Mouse (Mus musculus) embryo, embryonic 10.5 days (tissue): ENCODE data around the gene Vti1a.

Experiments used
- DNase-seq: peaks from one replicate; pipeline ENCODE4 v3.0.0-alpha.2; 2015; ENCODE audit warnings: low spot score

Vti1a gene

DNA sequence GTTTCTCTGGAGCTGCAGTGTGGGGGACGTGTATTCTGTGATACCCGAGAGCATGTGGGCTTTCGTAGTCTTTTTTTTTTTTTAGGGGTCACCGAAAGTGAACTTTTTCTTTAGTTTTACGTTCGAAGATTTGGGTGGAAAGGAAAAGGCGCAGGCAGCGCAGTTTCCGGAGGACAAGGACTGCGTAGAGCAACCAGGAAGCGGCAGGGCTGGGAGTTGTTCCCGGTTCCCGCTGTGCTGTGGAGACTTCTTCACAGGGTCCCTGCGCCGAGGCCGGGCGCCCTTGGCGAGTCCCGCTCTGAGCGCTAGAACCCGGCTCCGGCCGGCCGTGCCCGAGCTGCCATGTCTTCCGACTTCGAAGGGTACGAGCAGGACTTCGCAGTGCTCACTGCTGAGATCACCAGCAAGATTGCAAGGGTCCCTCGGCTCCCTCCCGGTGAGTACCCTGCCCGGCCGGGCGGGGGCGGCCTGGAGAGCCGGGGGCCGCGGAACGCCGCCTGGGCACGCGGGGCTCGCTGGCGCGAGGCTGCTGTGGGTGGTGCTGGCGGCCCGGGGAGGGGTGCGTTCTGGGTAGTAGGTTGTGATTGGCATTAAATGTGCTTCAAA, at the start of gene Vti1a:
Gene Vti1a, plus strand, starts transcription at position 187 of the 606 bp plus-strand sequence.
- peak; percentile 94 for DNase-seq

DNA sequence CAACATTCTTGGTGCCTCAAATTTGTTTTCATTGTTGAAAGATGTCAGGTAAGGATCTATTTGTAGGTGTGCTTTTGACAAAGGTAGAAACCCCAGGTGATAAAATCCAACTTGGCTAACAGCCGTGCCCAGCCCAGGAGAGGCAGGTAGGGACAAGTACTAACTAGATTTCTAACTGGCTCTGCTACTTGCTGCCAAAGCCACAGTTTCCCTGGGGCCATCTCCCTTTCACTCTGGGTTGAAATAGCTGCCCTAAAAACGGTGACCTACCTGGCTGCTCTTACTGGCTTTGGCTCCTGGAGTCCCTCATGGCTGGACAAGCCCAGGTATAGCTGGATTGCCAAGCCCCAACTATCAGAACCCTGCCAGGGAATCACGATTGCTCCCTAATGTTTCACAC, 49.3 kb upstream of the Vti1a start:
- DNase-seq, result no peak

DNA sequence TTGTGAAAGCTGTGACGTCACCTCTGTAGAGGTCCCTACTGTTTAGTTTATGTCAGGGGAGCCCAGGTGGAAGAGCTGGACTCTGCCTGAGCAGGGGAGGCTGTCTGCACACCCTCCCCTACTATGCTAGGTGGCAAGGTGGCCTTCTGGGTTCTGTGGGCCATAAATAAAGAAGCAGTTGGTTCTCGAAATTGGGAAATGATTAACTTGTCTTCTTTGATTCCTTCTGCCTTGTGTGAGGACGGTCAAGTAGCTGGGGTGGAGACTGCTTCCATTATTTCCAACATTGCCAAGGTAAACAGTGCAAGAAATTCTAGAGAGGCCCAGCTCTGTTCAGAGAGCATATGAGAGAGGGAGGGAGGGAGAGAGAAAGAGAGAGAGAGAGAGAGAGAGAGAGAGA, 47.9 kb upstream of the Vti1a start:
- no peak for DNase-seq

DNA sequence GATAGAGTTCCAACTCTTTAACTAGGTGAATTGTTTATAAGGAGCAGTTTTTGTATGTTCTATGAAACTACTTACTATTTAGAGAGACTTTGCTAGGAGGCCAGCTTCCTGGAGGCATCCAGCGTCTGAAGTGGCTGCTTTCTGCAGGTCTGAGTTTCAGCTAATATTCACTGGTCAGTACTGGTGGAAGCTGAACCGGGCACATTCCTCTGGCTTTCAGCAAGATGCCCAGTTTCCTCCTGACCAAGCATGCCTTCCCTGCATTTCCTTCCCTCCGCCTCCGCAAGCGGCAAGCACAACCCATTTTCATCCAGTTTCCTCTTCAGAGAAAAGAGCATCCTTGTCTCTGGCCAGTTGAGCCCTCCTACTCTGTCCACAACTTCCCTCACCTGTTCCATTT, 47.0 kb upstream of the Vti1a start:
- DNase-seq, result no peak

DNA sequence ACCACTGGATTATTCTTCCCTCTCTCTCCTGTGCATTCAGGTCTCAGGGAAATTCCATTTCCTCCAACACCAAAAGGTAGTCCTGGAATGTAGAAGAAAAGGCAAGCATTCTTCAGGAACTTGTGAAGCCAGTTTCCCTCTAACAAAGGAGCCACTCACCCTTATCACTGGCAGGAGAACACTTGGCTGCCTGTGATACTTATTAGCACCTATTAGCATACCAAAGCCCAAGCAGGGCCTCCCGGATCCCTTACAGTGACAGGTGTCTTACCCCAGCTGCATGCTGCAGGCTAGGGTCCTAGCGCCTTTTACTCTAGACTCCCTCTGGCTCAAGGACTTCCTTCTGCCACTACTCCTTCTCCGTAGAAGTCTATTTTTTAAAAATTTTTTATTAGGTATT, 44.6 kb upstream of the Vti1a start:
- DNase-seq, result peak; percentile 7

DNA sequence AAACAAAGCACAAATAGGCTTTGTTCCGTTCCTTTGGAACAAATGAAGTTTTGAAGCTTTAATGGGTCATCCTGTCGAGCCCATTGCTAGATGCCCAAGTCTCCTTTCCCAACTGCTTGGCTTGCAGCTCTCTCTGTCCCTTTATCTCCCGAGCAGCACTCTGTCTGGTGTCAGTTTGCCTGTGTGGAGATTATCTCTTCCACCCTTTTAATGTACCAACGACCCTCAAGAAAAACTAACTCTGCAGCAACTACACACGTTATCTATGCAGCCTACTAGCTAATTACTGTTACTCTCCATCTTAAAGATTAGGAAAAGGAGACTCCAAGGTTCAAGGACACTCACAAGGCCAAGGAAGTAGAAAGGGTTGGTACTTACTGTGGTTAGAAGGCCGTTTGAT, 42.8 kb upstream of the Vti1a start:
- no peak for DNase-seq

DNA sequence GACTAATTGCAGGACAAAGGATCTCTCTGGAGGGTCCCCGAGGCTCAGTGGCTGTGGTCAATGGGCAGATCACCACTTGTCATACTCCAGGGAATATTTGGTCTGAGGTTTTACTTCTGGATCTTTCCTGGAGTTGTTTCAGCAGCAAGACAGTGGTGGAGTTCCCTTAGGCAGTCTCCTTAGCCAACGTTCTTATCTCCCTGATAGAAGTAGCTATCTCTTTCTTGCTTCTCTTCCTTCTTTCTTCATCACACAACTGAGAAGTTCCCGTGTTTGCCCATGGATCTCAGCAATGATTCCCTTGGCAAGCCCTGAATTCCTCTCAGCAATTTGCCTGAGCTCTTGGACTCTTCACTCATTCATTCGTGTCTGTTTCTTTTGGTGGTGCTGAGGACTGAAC, 40.0 kb upstream of the Vti1a start:
- DNase-seq, result no peak

DNA sequence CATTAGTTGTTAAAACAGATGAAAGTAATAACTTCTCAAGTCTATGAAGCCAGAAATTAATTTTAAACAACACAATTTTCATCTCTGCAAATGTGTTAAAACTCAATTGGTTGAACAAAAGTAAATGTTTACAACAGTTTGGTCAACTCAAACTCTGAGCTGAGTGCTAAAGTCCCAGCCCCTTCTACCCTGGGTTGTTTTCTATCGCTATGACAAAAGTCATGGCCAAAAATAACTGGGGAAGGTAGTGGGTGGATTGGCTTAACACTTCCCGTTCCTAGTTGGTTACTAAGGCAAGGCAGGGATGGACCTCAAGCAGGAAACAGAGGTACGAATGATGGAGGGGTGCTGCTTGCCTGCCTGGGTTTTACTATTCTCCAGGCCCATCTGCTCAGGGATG, 39.3 kb upstream of the Vti1a start:
- no peak for DNase-seq

DNA sequence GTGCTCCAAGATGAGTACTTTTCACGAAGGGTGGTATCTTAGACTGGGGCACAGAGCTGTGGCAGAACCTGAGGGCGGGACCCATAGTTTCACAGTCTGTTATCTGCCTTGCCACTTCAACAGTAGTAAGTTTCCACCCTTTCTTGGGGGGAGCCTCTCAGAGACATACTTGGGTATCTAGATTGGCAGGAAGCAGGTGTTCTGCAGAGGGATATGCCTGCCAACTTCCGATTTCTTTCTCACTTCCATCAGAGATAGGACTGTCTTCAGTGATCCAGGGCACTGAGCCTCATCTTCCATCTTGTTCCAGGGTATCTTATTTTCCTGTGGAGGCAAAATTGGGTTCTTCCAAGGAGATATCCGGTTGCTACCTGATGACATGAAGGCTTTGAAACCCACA, 32.0 kb upstream of the Vti1a start:
- DNase-seq, result no peak

DNA sequence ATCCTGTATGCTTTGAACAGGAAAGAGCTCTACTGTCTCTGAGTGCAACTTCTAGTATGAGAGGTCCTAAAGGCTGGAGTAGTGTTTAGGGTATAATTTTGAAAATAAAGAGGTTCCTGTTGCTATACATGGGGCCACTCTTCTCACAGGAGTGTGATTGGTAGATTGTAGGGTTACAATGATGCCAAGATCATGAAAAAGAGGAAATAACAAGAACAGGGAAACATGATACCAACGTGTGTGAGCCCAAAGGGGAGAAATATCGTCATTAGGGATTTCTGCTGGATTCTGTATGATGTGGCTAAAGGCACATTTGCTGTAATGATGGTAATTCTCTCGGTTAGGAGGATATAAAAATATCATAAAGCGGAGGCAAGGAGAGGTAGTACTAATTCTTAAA, 30.1 kb upstream of the Vti1a start:
- DNase-seq, result no peak

DNA sequence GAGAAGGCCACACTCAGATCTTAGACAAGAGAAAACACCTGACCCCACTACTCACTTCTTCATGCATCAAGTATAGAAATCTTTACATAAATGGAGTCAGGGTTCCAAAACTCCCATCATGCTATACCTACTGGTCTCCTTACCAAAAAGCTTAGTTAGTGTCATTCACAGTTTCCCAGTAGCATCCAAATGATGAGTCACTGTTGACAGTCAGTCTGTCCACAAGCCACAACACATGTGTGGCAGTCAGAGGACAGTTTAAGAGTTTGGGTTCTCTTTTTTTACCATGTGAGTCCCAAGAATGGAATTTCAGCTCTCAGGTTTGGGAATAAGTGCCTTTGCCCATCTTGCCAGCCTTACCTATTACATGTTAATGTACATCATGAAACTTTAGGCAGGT, 27.1 kb upstream of the Vti1a start:
- DNase-seq, result no peak

DNA sequence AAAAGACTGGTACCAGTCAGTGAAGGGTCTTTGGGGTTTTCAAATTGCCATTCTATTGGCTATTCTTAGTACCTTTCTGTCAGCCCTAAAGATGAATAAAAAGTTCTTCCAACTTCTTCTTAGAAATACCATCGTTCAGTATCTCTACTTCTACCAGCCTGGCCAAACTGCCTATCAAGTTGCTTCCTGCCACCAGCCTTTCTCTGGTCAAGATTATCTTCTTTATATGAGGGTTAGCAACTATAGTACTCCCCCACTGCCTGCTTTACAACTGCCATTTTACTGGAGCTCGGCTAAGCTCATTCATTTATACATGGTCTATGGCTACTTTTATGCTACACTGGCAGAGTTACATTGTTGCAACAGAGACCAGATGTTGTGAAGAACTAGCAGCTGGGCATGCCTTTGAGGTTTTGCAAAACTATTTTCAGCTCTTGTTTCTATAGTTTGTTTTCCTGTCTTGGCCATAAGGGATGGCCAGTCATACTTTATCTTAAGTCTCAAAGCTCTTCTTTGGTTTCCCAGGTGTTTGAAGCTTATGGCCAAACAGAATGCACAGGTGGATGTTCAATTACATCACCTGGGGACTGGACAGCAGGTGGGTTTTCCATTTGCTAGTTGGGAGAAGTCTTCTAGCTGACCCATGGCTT, 25.3 kb upstream of the Vti1a start:
- no peak for DNase-seq

DNA sequence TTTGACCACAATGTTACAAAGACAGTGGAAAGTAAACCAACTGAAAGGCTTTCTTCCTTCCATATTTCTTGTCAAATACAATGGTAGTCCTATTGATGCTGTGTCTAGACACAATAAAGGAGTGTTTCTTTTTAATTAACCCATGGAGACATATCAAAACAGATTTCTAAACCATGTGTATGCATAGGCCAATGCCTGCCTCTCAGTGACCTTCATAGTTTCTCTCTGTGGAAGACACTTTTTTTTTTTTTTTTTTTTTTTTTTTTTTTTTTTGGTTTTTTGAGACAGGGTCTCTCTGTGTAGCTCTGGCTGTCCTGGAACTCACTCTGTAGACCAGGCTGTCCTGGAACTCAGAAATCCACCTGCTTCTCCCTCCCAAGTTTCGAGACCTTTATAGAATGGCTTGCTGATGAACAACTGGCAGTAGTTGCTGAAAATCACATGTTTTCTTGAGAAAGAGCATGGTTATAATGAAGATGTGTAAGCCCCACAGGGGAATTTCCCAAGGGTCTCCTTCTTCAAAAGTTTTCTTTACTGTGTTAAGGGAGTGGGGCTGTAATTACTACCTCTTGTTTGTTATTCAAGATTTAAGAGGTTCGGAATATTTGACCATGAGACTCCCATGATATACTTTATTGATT, 23.8 kb upstream of the Vti1a start:
- no peak for DNase-seq

DNA sequence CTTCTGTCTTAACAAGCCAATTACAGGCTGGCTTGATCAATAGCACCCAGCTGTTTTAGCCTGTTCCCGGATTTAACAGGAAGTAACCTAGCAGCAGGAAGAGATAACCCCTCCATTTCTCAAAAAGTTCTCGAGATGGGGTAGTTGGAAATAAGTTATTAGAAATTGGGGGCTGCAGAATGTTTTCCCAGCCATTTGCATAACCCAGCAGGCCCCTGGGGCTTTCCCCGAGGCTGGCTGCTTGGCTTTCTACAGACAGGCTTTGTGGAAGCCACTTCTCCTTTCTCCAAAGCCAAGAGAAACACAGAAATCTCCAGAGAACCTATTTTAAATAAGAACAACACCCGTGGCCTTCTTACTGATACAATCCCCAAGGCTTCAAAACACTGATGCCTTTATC, 22.9 kb upstream of the Vti1a start:
- no peak for DNase-seq

DNA sequence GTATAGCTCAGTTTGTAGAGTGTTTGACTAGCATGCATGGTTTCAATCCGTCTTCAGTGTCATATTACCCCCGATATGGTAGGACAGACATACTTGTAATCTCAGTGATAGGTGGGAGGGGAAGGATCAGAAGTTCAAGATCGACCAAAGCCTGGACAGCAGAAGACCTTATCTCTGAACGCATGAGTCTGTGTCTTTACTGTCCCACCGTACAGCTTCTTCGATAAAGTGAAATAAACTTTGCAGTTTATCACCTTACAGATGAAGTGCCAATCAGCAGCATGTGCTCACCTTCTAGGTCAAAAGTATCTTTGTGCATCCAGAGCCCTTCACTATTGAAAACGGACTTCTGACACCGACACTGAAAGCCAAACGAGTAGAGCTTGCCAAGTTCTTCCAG, 21.0 kb upstream of the Vti1a start:
- no peak for DNase-seq

DNA sequence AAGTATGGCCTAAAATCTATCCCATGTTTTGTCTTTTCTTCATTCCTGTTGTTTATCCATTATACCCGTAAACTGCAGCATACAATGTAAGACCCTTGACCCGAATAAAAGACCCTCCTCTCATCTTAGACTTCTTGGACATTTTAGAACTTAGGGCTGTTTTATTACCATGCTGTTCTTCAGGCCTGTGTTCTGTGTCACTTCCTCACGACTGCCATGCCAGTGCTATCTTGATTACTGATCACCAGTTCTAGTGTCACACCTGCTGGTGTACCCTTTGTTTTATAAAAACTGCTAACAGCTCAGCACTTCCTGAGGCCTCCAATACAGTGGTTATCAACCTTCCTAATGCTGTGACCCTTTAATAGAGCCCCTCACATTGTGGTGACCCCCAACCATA, 20.5 kb upstream of the Vti1a start:
- DNase-seq, result no peak

DNA sequence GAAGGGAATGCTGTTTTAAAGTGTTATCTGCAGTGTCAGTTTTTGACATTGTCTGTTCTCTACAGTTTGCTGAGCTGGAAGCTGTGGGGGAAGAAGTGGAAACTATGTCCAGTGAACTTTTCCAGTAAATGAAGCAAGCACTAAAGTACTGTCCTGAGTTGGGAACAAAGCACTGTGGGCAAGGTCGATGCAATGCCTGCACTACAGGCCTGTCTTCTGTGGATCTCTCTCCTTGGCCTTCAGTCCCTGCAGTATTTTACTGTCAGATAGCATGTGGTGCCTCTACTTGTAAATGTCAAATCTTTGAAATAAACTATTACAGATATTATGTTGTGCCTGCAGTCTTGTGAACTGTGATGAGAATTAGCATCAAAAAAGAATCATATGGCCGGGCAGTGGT, 19.8 kb upstream of the Vti1a start:
- no peak for DNase-seq

DNA sequence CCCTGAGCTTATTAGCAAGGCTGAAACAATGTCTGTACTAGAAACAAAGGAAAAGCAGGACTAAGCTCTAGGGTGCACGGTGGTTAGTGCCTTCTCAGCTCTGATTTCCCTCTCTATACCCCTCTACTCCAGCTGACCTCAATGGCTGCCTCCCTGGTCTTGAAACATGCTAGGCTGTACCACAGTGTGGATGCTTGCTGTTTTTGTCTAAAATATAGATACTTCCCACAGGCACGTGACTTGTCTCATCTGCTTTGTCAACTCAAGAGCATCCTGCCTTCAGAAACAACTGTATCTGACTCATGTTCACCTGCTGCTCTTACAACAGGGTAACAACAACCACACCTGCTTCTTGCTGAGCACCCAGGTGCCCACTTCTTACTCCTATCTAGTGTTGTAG, 18.6 kb upstream of the Vti1a start:
- no peak for DNase-seq

DNA sequence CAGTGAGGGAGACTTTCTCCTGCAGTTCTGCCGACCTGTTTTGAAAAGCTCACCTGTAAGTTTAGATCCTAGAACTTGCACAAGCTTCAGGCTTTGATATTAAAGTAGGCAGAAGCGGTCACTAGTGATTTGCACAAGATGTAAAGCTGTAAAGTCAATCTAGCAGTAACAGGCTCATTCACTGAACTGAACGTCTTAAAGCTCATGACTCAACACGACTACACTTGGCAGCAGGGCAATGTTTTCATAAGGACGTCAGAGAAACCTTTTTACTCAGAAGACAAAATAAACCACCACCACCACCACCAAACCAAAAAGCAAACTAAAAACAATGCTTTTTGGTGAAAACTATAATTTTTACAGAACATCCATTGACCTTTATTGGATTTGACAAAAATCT, 18.1 kb upstream of the Vti1a start:
- DNase-seq, result no peak

DNA sequence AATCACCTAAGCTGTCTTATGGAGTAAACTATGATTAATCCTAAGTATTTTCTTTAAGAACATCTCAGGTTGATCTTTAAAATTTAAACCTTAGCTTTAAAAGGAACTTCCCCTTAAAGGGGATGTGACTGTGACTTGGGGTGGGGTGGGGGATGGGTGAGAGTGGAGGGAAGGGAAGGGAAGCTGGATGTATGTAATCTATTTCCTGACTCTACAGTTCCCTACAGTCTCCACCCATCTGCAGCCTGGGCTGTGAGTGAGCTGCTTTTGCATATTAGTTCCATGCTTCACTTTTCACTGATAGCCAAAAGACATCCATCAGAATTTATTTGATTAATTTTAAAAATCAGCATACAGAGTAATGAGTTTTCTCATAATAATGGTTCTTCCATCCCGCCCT, 16.7 kb upstream of the Vti1a start:
- DNase-seq, result no peak

DNA sequence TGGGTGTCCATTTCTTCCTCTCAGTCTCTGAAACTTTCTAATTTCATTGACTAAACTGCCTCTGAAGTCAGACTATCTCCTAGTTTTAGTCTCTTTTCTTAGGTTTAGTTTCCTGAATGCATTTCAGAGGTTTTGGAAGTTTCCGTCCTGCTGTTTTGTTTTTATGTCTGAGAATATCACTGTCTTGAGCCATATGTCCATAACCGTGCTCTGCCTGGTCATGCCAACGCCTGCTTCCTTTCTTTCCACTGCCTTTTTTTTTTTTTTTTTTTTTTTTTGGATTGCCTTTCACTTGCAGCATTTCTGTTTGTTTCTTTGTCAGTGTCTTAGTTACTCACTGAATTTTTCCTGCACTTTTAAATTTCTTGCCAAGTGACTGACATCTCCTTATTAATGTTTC, 15.6 kb upstream of the Vti1a start:
- DNase-seq, result no peak

DNA sequence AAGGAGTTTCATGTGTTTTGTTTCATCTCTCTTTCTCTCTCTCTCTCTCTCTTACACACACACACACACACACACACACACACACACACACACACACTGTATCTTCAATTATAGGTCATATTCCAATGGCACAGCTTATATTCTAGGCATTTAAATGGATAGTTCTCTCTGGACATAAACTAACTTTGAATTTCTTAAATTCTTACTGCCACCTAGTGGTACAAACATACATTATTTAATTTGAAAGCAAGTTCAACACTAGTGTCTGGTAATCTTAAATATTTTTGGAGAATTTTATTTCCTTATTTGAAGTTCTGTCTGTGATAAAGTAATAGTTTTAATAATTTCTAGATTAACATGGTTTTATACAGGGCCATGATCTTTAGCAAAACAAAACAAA, 11.1 kb upstream of the Vti1a start:
- DNase-seq, result peak; percentile 34

DNA sequence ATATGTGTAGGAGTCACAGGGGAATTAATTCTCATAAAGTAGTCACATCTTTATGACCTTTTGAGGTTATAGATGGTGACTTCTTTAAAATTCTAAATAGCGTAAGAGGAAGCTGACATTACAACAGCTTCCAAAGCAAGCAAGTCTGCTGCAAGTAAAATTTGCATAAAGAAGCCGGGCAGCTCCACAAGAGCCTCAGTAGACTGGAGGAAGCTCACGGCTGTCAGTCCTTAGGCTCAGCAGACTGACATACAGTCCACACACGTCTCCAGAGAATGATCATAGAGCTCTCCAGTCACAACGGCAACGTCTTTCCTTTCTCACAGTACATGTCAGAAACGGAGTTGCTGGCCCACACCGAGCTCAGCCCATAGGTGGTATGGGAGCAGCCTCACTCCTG, 4.2 kb upstream of the Vti1a start:
- no peak for DNase-seq

DNA sequence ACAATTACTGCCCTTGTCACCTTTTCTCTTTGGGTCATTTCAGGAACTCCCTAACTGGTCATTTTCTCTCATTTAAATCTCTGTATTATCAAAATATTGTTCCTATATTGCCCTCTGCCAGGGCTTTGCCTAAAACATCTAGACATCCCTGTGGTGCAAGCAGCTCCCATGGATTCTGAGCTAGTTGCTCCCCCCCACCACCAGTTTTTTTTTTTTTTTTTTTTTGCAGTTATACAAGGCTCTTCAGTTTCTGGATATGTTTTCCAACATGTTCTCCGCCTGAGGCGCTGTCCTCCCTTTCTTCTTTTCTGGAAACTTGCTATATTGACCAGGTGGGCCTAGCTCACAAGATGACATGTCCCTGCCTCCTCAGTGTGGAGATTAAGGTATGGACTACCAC, 2.4 kb upstream of the Vti1a start:
- DNase-seq, result no peak
